Mouse (Mus musculus) cerebellum, adult 9-11 months (tissue): ENCODE measurements around the gene Hhipl1.
A peak's percentile ranks its signal among the peaks of the same experiment; 100 is the strongest.

ENCODE experiments used
- DNase-seq: peaks from one replicate; pipeline ENCODE4 v3.0.0; 2022

Gene Hhipl1

DNA sequence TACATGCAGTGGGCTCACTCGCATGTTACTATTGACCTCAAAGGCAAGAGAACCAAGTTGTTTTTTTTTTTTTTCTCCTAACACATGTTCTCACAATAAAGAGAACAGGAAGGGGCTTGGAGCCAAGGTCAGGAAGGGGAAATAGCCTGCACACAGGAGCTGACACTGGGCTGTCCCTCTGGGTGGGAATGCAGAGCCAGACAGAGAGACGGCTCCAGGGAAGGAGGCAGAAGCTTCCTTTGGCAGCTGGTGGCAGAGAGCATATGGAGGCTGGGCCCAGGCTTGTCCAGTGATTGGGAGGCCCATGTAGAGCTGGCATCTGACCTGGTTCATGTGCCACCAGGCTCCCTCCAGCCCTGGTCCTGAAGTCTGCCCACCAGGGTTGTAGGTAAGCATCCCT, 61.8 kb downstream of the Hhipl1 start:
- DNase-seq, result peak; percentile 74

DNA sequence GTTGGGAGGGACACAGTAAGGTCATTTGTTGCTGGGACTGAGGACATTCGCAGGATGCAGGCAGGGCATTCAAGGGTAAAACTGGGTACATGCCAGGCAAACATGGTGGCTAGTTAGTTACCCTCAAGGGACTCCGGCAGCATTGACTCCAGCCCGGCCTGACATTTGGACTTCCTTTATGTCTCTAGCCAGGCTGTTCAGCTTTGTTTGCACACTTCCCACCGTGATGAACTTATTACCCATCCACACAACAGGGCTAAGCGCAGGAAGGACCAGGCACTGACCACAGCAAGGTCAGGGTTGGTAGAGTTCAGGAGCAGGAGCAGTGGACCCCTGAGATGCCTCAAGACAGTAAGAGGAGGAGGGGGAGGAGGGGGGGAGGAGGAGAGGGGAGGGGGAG, 62.9 kb downstream of the Hhipl1 start:
- DNase-seq, result no peak

DNA sequence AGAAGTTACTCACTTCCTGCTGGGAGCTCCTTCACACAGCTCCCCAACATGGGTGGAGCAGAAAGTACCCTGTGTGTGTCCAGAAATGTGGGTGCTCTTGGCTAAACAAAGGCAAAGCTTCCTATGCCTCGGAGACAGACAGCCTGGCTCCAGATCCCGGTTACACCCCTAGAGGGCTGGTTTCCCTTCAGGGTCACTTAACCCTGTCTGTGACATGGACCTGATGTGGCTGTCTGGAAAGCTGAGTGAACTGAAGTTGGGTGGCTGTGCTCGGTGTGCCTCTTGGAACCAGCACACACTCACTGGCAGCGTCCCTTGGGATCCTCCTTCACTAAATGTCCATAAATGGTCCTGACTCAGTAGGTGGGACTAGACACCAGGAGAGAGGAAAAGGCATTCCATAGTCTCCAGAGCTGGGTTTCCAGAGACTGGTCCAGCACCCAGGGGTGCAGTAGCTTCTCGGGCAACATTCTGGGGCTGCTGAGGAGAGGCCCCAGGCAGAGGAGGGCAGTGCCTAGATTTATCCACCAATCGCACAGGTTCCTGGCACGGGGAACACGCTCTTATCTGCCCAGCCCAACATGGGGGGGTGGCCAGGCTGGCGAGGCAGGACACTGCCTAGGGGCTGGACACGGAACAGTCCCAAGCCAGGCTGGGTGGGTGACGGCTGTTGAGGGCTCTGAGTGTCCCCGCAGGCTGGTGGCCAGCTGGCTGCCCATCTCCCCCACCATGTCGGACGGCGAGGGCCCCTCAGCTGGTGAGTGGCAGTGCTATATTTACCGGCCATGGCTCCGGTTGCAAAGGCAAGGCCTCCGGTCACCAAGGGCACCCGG, 64.7 kb downstream of the Hhipl1 start, which contains the start of gene Eml1:
Gene Eml1 (plus strand): TSS at position 362 of the 833 bp plus-strand sequence.
- peak; percentile 43 for DNase-seq

DNA sequence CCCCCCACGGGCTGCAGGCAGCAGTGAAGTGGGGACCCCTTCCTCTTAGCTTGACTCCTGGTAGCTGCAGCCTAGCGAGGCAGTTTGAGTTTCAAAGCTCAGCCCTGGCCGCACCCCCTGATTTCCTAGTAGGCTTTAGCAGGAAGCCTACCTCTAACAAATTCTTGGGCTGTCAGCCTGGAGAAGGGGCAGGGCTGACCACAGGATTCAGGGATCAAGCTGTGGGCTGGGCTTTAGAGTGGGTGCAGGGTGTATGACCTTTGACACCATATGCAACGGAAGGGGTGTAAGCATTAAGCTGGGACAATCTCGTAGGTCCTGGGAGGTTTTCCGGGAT, 65.3 kb downstream of the Hhipl1 start:
- no peak for DNase-seq

DNA sequence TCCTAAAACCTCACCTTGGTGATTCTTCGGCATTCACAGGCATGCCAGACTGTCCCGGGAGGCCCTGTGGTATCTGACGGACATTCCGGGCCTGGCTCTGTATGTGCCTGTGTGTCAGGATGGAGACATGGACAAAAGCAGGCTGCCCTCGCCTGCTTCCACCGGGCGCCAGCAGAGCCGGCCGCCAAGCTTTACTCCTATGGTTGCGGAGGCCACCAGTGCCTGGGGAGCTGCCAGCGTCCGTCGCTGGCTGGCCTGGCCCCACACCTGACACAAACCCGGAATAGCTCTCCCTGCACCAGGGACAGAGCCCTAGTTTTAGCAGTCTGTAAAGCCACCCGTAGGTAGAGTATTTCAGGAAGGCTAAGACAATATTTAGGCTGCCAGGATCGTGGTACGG, 66.2 kb downstream of the Hhipl1 start:
- peak; percentile 84 for DNase-seq

DNA sequence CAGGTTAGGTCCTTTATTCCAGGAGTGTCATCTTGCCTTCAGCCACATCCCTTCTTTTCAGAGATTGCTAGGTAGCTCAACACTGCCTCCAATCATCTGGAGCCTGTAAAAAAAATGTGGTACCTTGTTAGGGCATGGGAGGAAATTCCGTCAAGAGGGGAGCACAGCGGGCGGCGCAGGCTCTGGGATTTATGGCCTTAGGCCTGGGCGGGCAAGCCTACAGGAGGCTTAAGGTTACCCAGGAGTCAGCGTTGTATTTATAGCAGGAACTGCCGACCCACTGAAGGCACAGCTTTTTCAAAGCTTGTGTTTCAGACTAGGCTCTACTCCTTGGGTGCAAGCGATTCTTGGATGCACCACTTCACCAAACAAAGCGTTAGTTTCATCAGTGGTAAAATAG, 67.5 kb downstream of the Hhipl1 start:
- peak; percentile 8 for DNase-seq

DNA sequence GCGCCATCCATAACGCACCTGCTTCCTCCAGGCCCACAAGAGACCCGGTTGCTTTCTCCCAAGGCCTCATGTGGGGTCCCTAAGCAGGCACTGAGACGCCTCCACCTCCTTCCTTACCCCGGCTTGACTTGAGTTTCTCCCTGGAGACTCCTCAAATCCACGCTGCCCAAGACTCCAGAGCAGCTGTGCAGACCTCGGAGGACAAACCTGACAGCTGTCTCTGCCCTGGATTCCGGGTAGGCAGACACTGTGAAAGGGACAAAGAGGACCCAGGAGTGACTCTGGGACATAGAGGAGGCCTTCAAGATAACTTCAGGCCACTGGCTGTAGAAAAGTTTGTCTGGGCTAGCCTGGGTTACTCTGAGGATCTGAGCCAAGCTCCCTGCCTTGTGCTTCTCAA, 68.6 kb downstream of the Hhipl1 start:
- DNase-seq, result peak; percentile 8

DNA sequence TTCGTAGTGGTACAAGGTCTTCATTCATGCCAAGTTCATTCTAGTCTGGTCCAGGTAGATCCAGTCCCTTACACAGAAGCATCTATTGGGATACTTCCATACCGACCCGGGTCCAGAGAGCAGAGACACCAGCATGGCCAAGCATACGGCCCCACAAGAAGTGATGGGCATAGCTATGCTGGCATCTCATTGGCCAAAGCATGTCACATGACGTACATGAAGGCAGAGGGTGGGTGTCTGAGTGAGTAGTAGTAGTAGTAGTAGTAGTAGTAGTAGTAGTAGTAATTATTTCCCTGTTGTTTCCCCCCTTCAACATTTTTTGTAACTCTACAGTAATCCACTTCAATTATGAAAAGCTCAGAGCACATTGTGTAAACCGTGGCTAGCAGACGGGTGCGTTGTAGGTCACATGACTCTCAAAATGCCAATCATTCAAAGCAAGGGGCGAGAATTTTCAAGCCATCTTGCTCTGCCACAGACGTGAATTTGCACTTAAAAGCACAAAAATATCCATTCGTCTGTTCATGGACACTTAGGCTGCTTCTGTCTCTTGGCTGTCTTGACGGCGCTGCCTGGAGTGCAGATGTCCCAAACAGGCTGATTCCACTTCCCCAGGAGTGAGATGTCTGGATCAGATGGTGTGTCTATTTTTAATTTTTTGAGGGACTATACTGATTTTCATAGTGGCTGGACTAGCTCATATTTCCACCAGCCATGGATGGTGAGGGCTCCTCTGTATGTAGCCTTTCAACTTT, 72.5 kb downstream of the Hhipl1 start:
- DNase-seq, result no peak
